Mouse (Mus musculus) limb, embryonic 14.5 days (tissue): ENCODE results near the gene Astn2. TPM values are rescaled to one million over a fixed set of nuclear protein-coding genes. Genes with fewer than 3 reads are reported as not detected.

Experiments
- ATAC-seq: fragments of 200-750 bp; cut with Nextera tagmentation; 2 replicates; pipeline ENCODE4 v1.8.0; 2017; ENCODE audit warnings: low read depth, moderate number of reproducible peaks, moderate TSS enrichment; ENCODE audit not compliant: low FRiP score
- DNase-seq: peaks from one replicate; pipeline ENCODE4 v3.0.0-alpha.2; 2015; ENCODE audit warnings: low spot score
- H3K27ac ChIP-seq: fragments of 300-500 bp; sonication (generic); replicated peaks from 2 replicates; pipeline ENCODE4 v1.5.1; 2014; ENCODE audit warnings: low read depth, mild to moderate bottlenecking, low read length, moderate library complexity, mixed read lengths
- H3K27me3 ChIP-seq: fragments of 300-500 bp; sonication (generic); 2 replicates; pipeline ENCODE4 v1.6.1; 2014; ENCODE audit warnings: low read length, mixed read lengths; ENCODE audit not compliant: control insufficient read depth, insufficient read depth
- H3K36me3 ChIP-seq: fragments of 300-500 bp; sonication (generic); 2 replicates; pipeline ENCODE4 v1.6.1; 2014; ENCODE audit warnings: mild to moderate bottlenecking, low read length, moderate library complexity, mixed read lengths; ENCODE audit not compliant: control insufficient read depth, insufficient read depth
- H3K4me1 ChIP-seq: fragments of 300-500 bp; sonication (generic); 2 replicates; pipeline ENCODE4 v1.6.1; 2014; ENCODE audit warnings: antibody characterized with exemption, low read length, mixed read lengths; ENCODE audit not compliant: control insufficient read depth, insufficient read depth
- H3K4me2 ChIP-seq: fragments of 300-500 bp; sonication (generic); replicated peaks from 2 replicates; pipeline ENCODE4 v1.6.1; 2014; ENCODE audit warnings: low read depth, mild to moderate bottlenecking, low read length, moderate library complexity; ENCODE audit not compliant: severe bottlenecking
- H3K4me3 ChIP-seq: fragments of 300-500 bp; sonication (generic); replicated peaks from 2 replicates; pipeline ENCODE4 v1.5.1; 2014; ENCODE audit warnings: low read length
- H3K9ac ChIP-seq: fragments of 300-500 bp; sonication (generic); 2 replicates; pipeline ENCODE4 v1.6.1; 2014; ENCODE audit warnings: mild to moderate bottlenecking, low read depth, low read length, moderate library complexity; ENCODE audit not compliant: severe bottlenecking
- H3K9me3 ChIP-seq: fragments of 300-500 bp; sonication (generic); 2 replicates; pipeline ENCODE4 v1.6.1; 2016; ENCODE audit warnings: low read length; ENCODE audit not compliant: control insufficient read depth
- POLR2A ChIP-seq: fragments of 200-500 bp; IDR thresholded peaks from 2 replicates; pipeline ENCODE4 v1.8.0; 2012; ENCODE audit warnings: inconsistent platforms, mild to moderate bottlenecking, moderate library complexity, borderline replicate concordance; ENCODE audit not compliant: insufficient read depth, insufficient read length; ENCODE audit errors: extremely low read depth
- WGBS: fragments of 180-500 bp; shearing (Covaris S2); extraction: QIAGEN DNeasy Blood & Tissue Kit; methylation state at CpG from one replicate; pipeline ENCODE4 v1.1.7; 2014; 5-methylcytosine and 5-hydroxymethylcytosine counted together
- polyA plus RNA-seq, 2 experiments: library from polyadenylated mRNA; depleted of rRNA in 1 of 2; stranded (reverse) in 1 of 2; unstranded in 1 of 2; fragments of >200 nt; fragmentation: Nextera tagmentation in 1 of 2; extraction: Ambion mirVana in 1 of 2; gene quantifications; 2 replicates each; pipeline versions ENCODE4 v1.2.1 to v1.2.3; 2012 to 2014

Astn2 gene
- polyA plus RNA-seq, 2 experiments, result 1.6 to 8.7 TPM

DNA sequence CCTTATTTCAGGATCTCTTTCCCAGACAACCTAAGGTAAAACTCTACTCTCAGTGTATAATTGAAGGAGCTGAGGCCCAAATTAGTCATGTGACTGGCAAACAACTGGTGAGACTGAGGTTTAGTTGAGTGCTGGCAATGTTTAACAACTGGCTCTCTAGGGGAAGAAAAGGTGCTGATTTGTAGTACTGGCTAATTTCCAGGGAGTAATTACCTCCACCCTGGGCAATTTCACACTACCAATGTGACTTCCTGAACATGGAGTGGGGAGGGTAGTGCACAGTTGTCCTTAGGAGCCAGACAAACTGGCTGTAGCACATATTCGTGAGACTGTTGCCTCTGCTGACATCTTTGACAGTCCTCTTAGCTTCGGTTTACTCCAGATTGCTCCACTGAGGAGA is 912.9 kb downstream of the Astn2 start:
- TF ChIP-seq POLR2A, result no peak
- 56% methylated on average over 2 of the region's 2 CpGs for WGBS
- Histone ChIP-seq H3K4me1 (peaks cover 5% of the 10 kb centered on the region), H3K36me3 (no peaks in the 10 kb centered on the region), H3K27ac (no peak overlapping the region), H3K4me3 (no peak overlapping the region), H3K27me3 (no peaks in the 10 kb centered on the region), H3K4me2 (no peak overlapping the region), H3K9ac (no peak overlapping the region), H3K9me3 (no peaks in the 10 kb centered on the region)
- ATAC-seq (no peak), DNase-seq (no peak)

DNA sequence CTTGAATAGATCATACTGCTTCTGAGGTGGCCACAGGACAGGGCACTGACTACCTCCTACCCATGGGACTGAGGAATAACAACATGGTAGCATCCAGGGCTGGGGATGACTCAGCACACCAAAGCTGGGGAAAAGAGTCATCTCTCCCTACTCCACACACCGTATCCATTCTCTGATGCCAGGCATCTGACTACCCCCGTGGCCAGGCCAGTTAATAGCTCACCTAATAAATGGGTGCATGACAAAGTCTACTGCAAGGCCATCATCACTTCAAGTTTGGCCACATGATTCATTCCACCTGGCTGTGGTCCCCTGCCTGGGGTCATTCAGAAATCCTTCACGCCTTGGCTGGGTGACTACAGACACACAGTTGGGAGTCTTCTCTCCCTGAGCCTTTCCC is 914.7 kb downstream of the Astn2 start:
- H3K4me1 ChIP-seq, result no peaks in the 10 kb centered on the region
- ATAC-seq, result no peak
- no peaks in the 10 kb centered on the region for H3K9me3 ChIP-seq
- H3K4me2 ChIP-seq, result no peak overlapping the region
- H3K27ac ChIP-seq, result no peak overlapping the region
- WGBS, result 67% methylated on average over 3 of the region's 3 CpGs
- no peaks in the 10 kb centered on the region for H3K27me3 ChIP-seq
- no peak overlapping the region for H3K9ac ChIP-seq
- DNase-seq, result no peak
- no peaks in the 10 kb centered on the region for H3K36me3 ChIP-seq
- H3K4me3 ChIP-seq, result no peak overlapping the region
- TF ChIP-seq POLR2A, result no peak

DNA sequence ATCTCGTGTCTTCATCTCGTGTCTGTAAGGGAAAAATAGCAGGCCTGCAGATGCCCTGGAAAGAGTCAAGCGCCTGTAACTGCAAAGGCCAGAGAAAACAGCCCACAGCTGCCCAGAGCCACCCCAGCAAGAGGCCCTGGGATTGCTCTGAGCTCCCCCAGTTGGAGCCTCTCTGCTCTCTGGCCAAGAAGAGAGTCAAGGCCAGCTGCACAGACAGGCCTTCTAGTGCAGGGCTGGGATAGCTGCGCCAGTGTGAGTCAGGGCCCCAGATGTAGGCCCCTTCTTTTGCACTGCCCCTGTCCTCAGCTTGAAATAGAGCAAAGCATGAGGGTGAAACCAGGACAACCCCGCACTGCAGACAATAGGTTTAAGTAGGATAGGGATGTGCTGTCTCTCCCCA is 922.8 kb downstream of the Astn2 start:
- DNase-seq, result no peak
- no peak for TF ChIP-seq POLR2A
- 68% methylated on average over 5 of the region's 5 CpGs for WGBS
- ATAC-seq, result no peak
- Histone ChIP-seq H3K36me3 (no peaks in the 10 kb centered on the region), H3K27me3 (no peaks in the 10 kb centered on the region), H3K4me1 (no peaks in the 10 kb centered on the region; the same call in 1 of the 2 replicates), H3K4me2 (no peak overlapping the region), H3K9ac (no peak overlapping the region), H3K27ac (no peak overlapping the region), H3K4me3 (no peak overlapping the region), H3K9me3 (no peaks in the 10 kb centered on the region)

DNA sequence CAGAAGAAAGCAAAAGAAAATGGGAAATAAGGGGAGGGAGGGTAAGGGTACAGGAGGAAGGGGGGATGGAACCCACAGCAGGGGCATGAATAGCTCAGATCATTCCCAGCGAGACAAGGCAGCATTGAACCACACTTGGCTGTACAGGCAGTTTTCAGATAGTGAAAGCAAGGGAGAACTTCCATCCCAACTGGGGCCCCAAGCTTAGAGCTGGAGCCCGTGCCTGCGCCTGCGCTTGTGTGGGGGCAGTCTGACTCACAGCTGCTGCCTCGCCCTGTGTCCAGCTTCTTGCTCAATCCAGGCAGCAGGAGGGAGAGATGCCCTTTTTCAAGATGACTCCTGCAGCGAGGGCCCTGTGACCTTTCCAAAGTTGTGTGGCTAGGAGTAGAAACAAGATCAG is 927.3 kb downstream of the Astn2 start:
- Histone ChIP-seq H3K27ac (no peak overlapping the region), H3K4me3 (no peak overlapping the region), H3K36me3 (no peaks in the 10 kb centered on the region), H3K4me1 (no peaks in the 10 kb centered on the region; the same call in 1 of the 2 replicates), H3K9ac (no peak overlapping the region), H3K27me3 (no peaks in the 10 kb centered on the region), H3K4me2 (no peak overlapping the region), H3K9me3 (no peaks in the 10 kb centered on the region)
- ATAC-seq (no peak), DNase-seq (no peak)
- TF ChIP-seq POLR2A, result no peak
- 56% methylated on average over 6 of the region's 6 CpGs for WGBS

DNA sequence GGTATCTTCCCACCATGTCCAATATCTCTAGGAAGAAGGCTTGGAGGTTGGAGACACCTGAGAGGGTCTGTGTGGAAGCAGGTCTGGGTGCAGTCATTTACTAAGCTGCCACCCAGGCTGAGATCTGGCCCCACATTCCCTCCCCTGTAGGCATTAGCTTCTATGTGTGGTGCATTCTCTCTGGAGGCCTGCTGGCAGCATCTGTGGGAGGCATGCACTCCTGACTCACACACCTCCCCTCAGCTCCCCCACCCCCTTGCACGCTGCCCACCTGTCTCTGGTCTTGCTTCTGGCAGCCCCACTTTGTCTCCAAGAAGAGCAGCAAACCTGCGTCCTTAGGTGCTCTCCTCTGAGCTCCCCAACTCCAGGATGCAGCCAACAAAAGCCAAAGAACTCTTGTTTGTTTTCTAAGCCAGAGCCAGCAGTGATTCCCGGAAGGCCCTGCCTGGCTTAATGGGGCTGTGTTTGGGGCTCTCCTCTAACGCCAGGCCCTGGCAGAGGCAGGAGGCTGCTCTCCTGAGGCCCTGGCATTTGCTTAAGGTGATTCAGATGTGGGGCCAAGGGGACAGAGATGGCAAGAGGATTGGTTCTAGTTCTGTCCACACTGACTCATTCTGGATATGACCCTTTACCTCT is 928.4 kb downstream of the Astn2 start:
- no peaks in the 10 kb centered on the region for H3K36me3 ChIP-seq
- DNase-seq (no peak), ATAC-seq (no peak)
- H3K4me2 ChIP-seq, result no peak overlapping the region
- H3K27me3 ChIP-seq, result no peaks in the 10 kb centered on the region
- no peaks in the 10 kb centered on the region for H3K4me1 ChIP-seq
- H3K9me3 ChIP-seq, result no peaks in the 10 kb centered on the region
- no peak overlapping the region for H3K4me3 ChIP-seq
- no peak overlapping the region for H3K27ac ChIP-seq
- no peak for TF ChIP-seq POLR2A
- WGBS, result 63% methylated on average over 4 of the region's 4 CpGs
- H3K9ac ChIP-seq, result no peak overlapping the region
